Mouse (Mus musculus) ZHBTc4 (cell line): ENCODE results near the gene Cfap221.
A peak's percentile ranks its signal among the peaks of the same experiment; 100 is the strongest.

ENCODE experiments used
- DNase-seq: peaks from one replicate; pipeline ENCODE4 v3.0.0-alpha.2; 2011; ENCODE audit warnings: low read depth, low spot score

Cfap221 gene

DNA sequence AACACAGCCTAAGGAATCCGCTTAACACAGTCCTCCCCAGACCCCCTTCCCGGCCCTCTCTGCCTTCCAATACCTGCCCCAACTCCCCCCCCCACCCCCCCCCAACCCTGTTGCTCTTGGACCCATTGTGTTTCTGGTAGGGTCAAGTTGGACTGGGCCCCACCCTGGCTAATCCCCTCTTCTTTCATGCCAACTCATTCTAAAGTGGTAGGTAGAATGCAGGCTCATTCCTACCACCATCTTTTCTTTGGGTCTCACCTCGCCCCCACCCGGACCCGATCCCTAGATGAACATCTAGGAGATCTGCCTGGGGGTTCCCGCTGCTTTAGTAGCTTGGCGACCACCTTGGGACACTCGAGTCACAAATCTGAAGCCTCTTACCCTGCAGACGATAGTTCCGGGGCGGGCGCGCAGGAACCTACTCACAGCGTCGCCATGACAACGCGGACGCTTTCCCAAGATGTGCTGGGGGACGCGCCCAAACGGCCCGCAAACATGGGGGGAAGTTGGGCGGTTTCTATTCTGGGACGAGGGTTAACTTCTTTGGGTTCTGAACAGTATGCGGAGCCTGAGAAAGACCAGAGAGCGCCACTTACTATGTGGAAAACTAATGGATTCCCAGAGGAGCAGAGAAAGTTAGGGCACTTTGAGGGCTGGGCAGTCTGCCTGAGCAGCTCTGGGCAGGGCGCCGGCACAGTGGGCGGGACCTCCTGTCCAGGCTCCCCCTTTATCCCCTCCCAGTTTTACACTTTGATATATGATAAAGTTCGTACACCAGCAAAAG, at the start of gene Cfap221:
TSS of gene Cfap221 (minus strand) at position 437 of the 784 bp plus-strand sequence.
- peak; percentile 90 for DNase-seq

- no peak for DNase-seq
These were observed 47.5 kb upstream of the Cfap221 start for GRCm38 (mm10) chr1:120044584-120044983.

DNA sequence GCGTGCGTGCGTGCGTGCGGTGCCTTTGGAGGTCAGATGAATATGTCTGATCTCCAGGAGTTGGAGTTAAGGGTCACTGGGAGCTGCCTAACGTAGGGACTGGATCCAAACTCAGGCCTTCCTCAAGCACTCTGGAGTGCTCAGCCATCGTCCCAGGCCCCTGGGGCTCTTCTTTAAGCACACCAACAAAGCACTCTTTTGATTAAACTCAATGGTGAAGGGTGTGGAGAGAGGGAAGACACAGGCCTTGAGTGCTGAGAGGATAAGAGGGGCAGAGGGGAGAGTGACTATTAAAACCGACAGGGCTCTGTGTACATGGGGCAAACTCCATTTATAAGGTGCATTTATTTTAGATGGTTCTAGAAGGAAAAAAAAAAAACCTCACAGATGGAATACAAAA, 45.4 kb upstream of the Cfap221 start:
- peak; percentile 68 for DNase-seq

- DNase-seq = no peak
These were observed 41.6 kb upstream of the Cfap221 start for GRCm38 (mm10) chr1:120038594-120038993.

GRCm38 (mm10) chr1:120037021-120037683, 40.1 kb upstream of the Cfap221 start:
- DNase-seq = no peak

GRCm38 (mm10) chr1:120035456-120036034, 38.5 kb upstream of the Cfap221 start:
- no peak for DNase-seq

DNA sequence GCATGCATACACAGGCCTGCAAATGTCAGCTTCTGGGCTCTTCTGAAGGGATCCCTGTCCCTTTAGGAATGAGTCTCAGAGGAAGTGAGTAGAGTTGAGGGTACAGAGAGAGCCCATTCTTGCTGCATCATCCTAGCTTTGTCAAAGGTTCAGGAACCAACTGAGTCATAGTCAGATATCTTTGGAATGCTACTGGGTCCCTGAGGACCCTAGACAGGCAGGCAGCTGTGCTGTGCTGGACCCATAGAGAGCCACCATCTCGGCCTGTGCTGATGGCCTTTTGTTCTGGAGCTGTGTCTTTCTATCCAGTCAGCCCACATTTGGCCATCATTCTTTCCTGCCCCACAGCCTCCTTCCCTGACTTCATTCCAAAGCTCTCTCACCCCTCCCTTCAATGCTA, 37.8 kb upstream of the Cfap221 start:
- no peak for DNase-seq

DNA sequence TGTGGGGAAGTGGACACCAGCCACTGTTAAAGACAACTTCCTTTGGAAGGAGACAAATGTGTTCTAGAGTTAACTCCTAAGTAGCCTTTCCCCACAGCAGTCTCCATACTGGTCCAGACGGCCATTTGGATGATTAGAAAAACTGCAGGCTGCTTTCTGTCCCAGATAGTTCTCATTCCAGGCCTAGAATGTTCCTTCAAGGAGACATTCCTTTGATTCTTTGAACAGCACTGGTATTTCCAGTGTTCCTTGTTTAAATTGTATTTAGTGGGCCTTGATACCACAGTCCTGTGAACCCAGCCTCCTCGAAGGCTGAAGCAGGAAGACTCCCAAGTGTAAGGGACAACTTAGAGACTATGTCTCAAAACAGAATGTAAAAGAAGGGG, 36.4 kb upstream of the Cfap221 start:
- no peak for DNase-seq

DNA sequence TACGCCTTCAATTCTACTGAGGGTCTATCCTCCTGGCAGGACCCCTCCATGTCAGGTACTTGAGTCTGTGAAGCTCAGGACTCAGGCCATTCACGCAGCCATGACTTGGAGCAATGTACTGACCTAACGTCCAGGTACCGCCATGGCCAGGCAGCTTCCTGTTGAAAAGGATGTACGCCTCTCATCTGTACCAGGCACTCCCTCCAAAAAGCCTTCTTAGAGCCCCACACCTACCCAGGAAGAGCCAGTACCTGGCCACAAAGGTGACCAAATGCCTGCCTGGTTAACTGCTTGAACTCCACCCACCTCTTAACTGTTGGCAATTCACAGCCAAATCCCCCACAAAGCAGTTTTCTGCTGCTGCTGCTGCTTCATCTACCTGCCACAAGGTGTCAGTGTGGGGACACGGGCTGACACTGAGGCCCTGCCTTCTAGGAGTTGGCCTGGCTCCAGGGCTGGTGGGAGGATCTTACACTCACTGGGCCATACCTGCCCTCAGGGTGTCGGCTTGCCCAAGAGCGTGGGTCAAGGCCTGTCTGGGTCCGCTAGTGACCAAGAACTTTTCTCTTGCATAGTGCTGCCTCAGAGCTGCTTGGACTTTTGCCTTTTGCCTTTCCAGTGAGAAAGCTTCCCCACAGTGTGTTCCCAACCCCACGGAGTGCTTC, 35.9 kb upstream of the Cfap221 start:
- peak; percentile 95 for DNase-seq

GRCm38 (mm10) chr1:120030474-120030873, 33.4 kb upstream of the Cfap221 start:
- DNase-seq = no peak

- no peak for DNase-seq
These were observed 30.7 kb upstream of the Cfap221 start for GRCm38 (mm10) chr1:120027693-120028092.

- DNase-seq = no peak
These were observed 28.0 kb upstream of the Cfap221 start for GRCm38 (mm10) chr1:120025050-120025439.

- DNase-seq = no peak
These were observed 27.5 kb upstream of the Cfap221 start for GRCm38 (mm10) chr1:120024331-120025049.

- DNase-seq = no peak
These were observed 24.9 kb upstream of the Cfap221 start for GRCm38 (mm10) chr1:120021951-120022350.

- no peak for DNase-seq
These were observed 23.4 kb upstream of the Cfap221 start for GRCm38 (mm10) chr1:120020322-120020897.

- no peak for DNase-seq
These were observed 22.4 kb upstream of the Cfap221 start for GRCm38 (mm10) chr1:120019428-120019827.

GRCm38 (mm10) chr1:120018900-120019299, 21.9 kb upstream of the Cfap221 start:
- no peak for DNase-seq

- DNase-seq = peak; percentile 53
These were observed 19.2 kb upstream of the Cfap221 start for GRCm38 (mm10) chr1:120016240-120016639.

DNA sequence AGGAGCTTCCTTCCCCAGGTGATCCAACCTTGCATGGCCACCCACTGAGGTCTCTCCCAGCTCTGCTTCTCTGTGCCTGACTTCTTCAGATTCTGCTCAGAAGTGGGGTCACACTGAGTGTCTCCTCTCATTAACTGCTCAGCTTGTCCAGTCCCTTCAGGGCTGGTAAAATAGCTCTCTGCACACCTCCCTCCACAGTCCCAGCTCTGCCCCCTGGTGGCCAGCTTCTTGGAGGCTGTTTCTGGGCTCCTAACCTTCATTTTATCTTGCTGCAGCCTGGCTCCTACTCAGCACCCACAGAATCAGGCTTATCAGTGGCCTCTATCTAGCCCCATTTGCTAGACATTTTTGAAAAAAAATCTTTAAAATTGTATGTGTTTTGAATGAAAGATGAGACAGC, 16.1 kb upstream of the Cfap221 start:
- DNase-seq = peak; percentile 76

DNA sequence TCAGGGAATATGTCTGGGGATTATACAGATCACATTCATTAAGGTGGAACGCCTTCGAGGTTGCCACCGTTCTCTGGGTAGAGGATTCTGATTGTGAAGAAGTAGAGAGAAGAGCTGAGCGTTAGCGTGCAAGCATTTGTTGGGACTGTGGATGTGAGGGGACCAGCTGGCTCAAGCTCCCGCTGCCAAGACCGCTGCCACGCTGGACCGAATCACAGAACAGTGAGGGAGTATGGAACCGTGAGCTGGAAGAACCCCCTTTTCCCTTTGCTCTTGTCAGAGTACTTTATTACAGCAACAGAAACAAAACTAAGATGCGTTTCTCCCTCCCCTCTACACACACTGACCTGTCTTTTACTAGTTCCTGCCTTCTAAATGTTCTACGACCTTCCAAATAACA, 15.6 kb upstream of the Cfap221 start:
- DNase-seq = no peak
